Mouse (Mus musculus): Measurements from ENCODE around the gene Opcml.

GRCm38 (mm10) chr9:28705796-28706195 lies 915.2 kb downstream of the Opcml start:
- TF ChIP-seq CTCF (IDR thresholded peaks at IDR 0.05; ENCODE audit: extremely low read depth, insufficient read depth, insufficient read length, insufficient replicate concordance), result no peak
- TF ChIP-seq POLR2A (IDR thresholded peaks at IDR 0.05; ENCODE audit: low read depth, low read length), result no peak

Measured in spleen, adult 2 months (tissue).